ENCODE assay signal across 8 mouse cellular contexts in the genomic region with DNA sequence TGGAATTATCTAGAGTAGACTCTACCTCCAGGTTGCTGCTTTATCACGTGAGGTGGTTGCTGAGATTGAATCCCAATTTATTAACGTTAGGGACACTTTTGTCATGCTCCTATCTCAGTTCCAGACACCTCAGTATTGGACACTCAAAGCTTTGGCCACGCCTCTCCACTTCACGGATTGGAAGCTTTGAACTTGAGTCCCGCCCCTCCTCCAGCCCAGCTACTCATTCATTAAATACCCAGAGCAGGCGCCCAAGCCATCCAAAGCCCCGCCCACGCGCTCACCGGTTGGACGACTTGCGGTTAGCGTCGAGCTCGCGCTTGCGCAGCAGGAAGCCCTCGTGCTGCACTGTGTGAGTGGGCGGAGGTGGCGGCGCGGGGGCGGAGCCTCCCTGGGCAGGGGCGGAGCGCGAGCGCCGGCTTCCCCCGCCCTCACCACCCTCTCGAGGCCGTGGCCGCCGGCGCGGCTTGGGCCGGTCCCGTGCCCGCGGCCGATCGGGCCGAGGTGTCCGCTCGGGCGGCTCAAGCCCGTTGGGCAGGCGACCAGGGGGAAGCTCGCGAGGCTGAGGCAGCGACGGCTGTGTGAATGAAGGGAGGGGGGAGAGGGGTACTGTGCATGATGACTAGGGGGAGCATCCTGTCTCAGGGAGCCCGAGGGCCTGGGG. TPM values are rescaled to one million over a fixed set of nuclear protein-coding genes. Genes with fewer than 3 reads are reported as not detected.
DNase-seq lines count a peak whose midpoint lies in the region; ATAC-seq and TF ChIP-seq lines count a peak whose summit lies in the region.

No protein-coding gene starts in this region.

- CTCF ChIA-PET in Patski (lab: Charles Lee): interaction anchor here (1.0 kb wide), 1 partner anchor 17 kb away, joined by 4 read pairs; no protein-coding TSS in a partner anchor

- H3K4me1 ChIP-seq in hindbrain, embryonic 13.5 days (replicated peaks): peaks cover 17% of the 10 kb centered on the region

- no peak for TF ChIP-seq CTCF in Patski (IDR thresholded peaks at IDR 0.05)

- WGBS in hindbrain, embryonic 13.5 days: under 1% methylated on average over 52 of the region's 52 CpGs

- peaks cover 9% of the 10 kb centered on the region for H3K27me3 ChIP-seq in Patski
- H3K27me3 ChIP-seq in hindbrain, embryonic 13.5 days: peaks cover 81% of the 10 kb centered on the region

- peak overlapping the region; percentile 71 for H3K9ac ChIP-seq in hindbrain, embryonic 13.5 days

- peak; percentile 98 for ATAC-seq in Patski
- ATAC-seq in hindbrain, embryonic 13.5 days (ENCODE audit: low FRiP score): peak; percentile 95

- peak; percentile 97 for DNase-seq in Patski (ENCODE audit: low read depth, low spot score)
- DNase-seq in cerebellum, postnatal 14 days: peak; percentile 99 to 100
- DNase-seq in frontal cortex, postnatal 14 days (ENCODE audit: low spot score in 2 of 2): peak; percentile 98
- DNase-seq in layer of hippocampus, postnatal 25 days (ENCODE audit: extremely low spot score in 1 of 2, low spot score in 1 of 2): peak; percentile 93 to 98
- DNase-seq in lung, postnatal 25 days (ENCODE audit: low spot score): peak; percentile 100
- DNase-seq in retina, postnatal 1 day: peak; percentile 100
- peak; percentile 97 to 98 for DNase-seq in urinary bladder, adult 18-20 months (ENCODE audit: low spot score in 2 of 2)

- peak overlapping the region; percentile 64 for H3K4me2 ChIP-seq in hindbrain, embryonic 13.5 days

- POLR2A ChIA-PET in Patski (lab: Charles Lee): no interaction called here

- no peak overlapping the region for H3K27ac ChIP-seq in hindbrain, embryonic 13.5 days

- in situ Hi-C loops in Patski (cut with MboI; ENCODE audit: low pct_unique_long_range_greater_than_20kb): no loop called here

- peaks cover 13% of the 10 kb centered on the region for H3K36me3 ChIP-seq in hindbrain, embryonic 13.5 days

- H3K9me3 ChIP-seq in hindbrain, embryonic 13.5 days: no peaks in the 10 kb centered on the region

- peak overlapping the region; percentile 53 for H3K4me3 ChIP-seq in hindbrain, embryonic 13.5 days

RNA-seq across cellular contexts. Expression of gene Gm20479, which starts 4.2 kb away (rescaled TPM):
- 0.64 TPM for polyA plus RNA-seq in Patski (2021)
- not detected in 2 replicates for polyA plus RNA-seq in hindbrain, embryonic 13.5 days (2015; fragmentation: Nextera tagmentation; extraction: Ambion mirVana)
- total RNA-seq in layer of hippocampus, postnatal 25 days (2021): not detected

RNA-seq across cellular contexts. Expression of gene Shkbp1, which starts 5.6 kb away (rescaled TPM):
- 24.7 TPM for polyA plus RNA-seq in Patski (2021)
- polyA plus RNA-seq in hindbrain, embryonic 13.5 days (2015; fragmentation: Nextera tagmentation; extraction: Ambion mirVana): 61.8 and 62.5 TPM in 2 replicates
- 10 to 100 TPM; 19.7 to 30.4 TPM for total RNA-seq in layer of hippocampus, postnatal 25 days (2021)

RNA-seq across cellular contexts. Expression of gene Ltbp4, which starts 23.9 kb away (rescaled TPM):
- polyA plus RNA-seq in Patski (2021): 10.3 TPM
- polyA plus RNA-seq in hindbrain, embryonic 13.5 days (2015; fragmentation: Nextera tagmentation; extraction: Ambion mirVana): 5.4 and 6.0 TPM in 2 replicates
- total RNA-seq in layer of hippocampus, postnatal 25 days (2021): 10 to 100 TPM; 47.2 to 61.7 TPM
